8 mouse cellular contexts compared by ENCODE assay signal in the genomic region with DNA sequence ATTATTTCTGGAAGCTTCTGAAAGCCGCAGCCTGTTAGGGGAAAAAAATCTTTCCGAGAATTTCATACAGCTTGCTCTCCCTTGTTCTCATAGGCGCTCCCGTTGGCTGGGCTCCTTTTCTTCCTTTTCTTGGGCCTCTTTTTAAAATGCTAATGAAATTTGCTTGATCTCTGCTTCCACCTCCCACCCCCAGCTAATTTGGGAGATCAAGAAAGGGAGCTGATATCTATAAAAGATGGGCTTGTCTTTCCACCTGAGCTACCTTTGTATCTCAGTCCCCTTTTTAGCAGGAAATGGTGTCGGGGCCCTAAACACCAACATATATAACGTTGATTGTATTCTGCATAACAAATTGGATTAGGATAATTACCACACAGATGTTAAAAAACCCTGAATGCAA.
A peak's percentile ranks its signal among the peaks of the same experiment; 100 is the strongest.
DNase-seq lines count a peak whose midpoint lies in the region; ATAC-seq and TF ChIP-seq lines count a peak whose summit lies in the region.

No protein-coding gene starts in this region.

- peak overlapping the region; percentile 51; the same call in 1 of the 2 replicates for H3K4me2 ChIP-seq in lung, postnatal 0 days (replicated peaks; ENCODE audit: low read depth, low read length)
- H3K4me2 ChIP-seq in forebrain, embryonic 15.5 days (replicated peaks) = peak overlapping the region; percentile 36
- H3K4me2 ChIP-seq in liver, embryonic 13.5 days = peak overlapping the region; percentile 48; the same call in 1 of the 2 replicates
- peak overlapping the region; percentile 52 for H3K4me2 ChIP-seq in stomach, embryonic 16.5 days (ENCODE audit: low read depth, low read length)

- no peak for TF ChIP-seq EP300 in lung, postnatal 0 days (IDR thresholded peaks at IDR 0.05)

- no peak for TF ChIP-seq CTCF in lung, postnatal 0 days (IDR thresholded peaks at IDR 0.05)

- peak; percentile 8 for DNase-seq in lung, postnatal 0 days (ENCODE audit: low spot score)
- DNase-seq in lung, postnatal 25 days (ENCODE audit: low spot score) = no peak
- no peak for DNase-seq in liver, embryonic 13.5 days
- no peak for DNase-seq in right cerebral cortex, postnatal 25 days
- no peak for DNase-seq in Muller cell, postnatal 12 days (ENCODE audit: inconsistent ontology term)
- DNase-seq in lung, postnatal 36 days = no peak

- peak overlapping the region; percentile 26; the same call in 1 of the 2 replicates for H3K4me3 ChIP-seq in lung, postnatal 0 days (ENCODE audit: low read depth, low read length)
- H3K4me3 ChIP-seq in forebrain, embryonic 15.5 days = no peak overlapping the region
- H3K4me3 ChIP-seq in liver, embryonic 13.5 days (replicated peaks) = no peak overlapping the region
- H3K4me3 ChIP-seq in stomach, embryonic 16.5 days (replicated peaks; ENCODE audit: low read length) = peak overlapping the region; percentile 34; the same call in 1 of the 2 replicates

- H3K36me3 ChIP-seq in lung, postnatal 0 days (ENCODE audit: insufficient read depth, low read length) = no peaks in the 10 kb centered on the region
- H3K36me3 ChIP-seq in forebrain, embryonic 15.5 days = no peaks in the 10 kb centered on the region
- H3K36me3 ChIP-seq in liver, embryonic 13.5 days = no peaks in the 10 kb centered on the region
- H3K36me3 ChIP-seq in stomach, embryonic 16.5 days (ENCODE audit: control insufficient read depth, insufficient read depth, low read length) = no peaks in the 10 kb centered on the region

- H3K27me3 ChIP-seq in lung, postnatal 0 days (replicated peaks; ENCODE audit: insufficient read depth, low read length) = no peaks in the 10 kb centered on the region
- H3K27me3 ChIP-seq in forebrain, embryonic 15.5 days = no peaks in the 10 kb centered on the region
- H3K27me3 ChIP-seq in liver, embryonic 13.5 days = no peaks in the 10 kb centered on the region
- no peaks in the 10 kb centered on the region for H3K27me3 ChIP-seq in stomach, embryonic 16.5 days (ENCODE audit: control insufficient read depth, insufficient read depth, low read length)

- H3K27ac ChIP-seq in lung, postnatal 0 days (ENCODE audit: low read length) = 0 out of 2 replicates have a peak overlapping the region, but pooled peaks have one; percentile 32
- H3K27ac ChIP-seq in forebrain, embryonic 15.5 days (replicated peaks) = peak overlapping the region; percentile 90
- no peak overlapping the region for H3K27ac ChIP-seq in liver, embryonic 13.5 days
- peak overlapping the region; percentile 23; the same call in 1 of the 2 replicates for H3K27ac ChIP-seq in stomach, embryonic 16.5 days (ENCODE audit: low read length)

- no peaks in the 10 kb centered on the region for H3K4me1 ChIP-seq in lung, postnatal 0 days (ENCODE audit: insufficient read depth, low read depth, low read length)
- peaks cover 13% of the 10 kb centered on the region for H3K4me1 ChIP-seq in forebrain, embryonic 15.5 days
- no peaks in the 10 kb centered on the region for H3K4me1 ChIP-seq in liver, embryonic 13.5 days (replicated peaks)
- H3K4me1 ChIP-seq in stomach, embryonic 16.5 days (ENCODE audit: control insufficient read depth, insufficient read depth, low read length) = no peaks in the 10 kb centered on the region

- no peaks in the 10 kb centered on the region for H3K9me3 ChIP-seq in lung, postnatal 0 days (ENCODE audit: low read length)
- no peaks in the 10 kb centered on the region for H3K9me3 ChIP-seq in forebrain, embryonic 15.5 days
- no peaks in the 10 kb centered on the region for H3K9me3 ChIP-seq in liver, embryonic 13.5 days (replicated peaks)
- H3K9me3 ChIP-seq in stomach, embryonic 16.5 days (replicated peaks; ENCODE audit: control insufficient read depth, low read length) = no peaks in the 10 kb centered on the region

- ATAC-seq in lung, postnatal 0 days = no peak
- peak; percentile 33; the same call in 1 of the 2 replicates for ATAC-seq in forebrain, embryonic 15.5 days (replicated peaks)
- no peak for ATAC-seq in liver, embryonic 13.5 days (ENCODE audit: low read depth)
- ATAC-seq in stomach, embryonic 16.5 days (ENCODE audit: insufficient read depth, low FRiP score) = no peak

- WGBS in lung, postnatal 0 days = 36% methylated on average over 6 of the region's 6 CpGs
- WGBS in forebrain, embryonic 15.5 days = 23% methylated on average over 6 of the region's 6 CpGs
- 45% methylated on average over 6 of the region's 6 CpGs for WGBS in liver, embryonic 13.5 days (ENCODE audit: insufficient replicate concordance)
- WGBS in stomach, embryonic 16.5 days = 36% methylated on average over 6 of the region's 6 CpGs

- H3K9ac ChIP-seq in lung, postnatal 0 days (replicated peaks; ENCODE audit: low read depth) = no peak overlapping the region
- peak overlapping the region; percentile 8; the same call in 1 of the 2 replicates for H3K9ac ChIP-seq in forebrain, embryonic 15.5 days (replicated peaks)
- H3K9ac ChIP-seq in liver, embryonic 13.5 days = no peak overlapping the region
- no peak overlapping the region for H3K9ac ChIP-seq in stomach, embryonic 16.5 days (ENCODE audit: low read length)

Comparison
In these comparisons a context has a peak if more than half of its experiments do, and no peak if none do; other contexts are left out.
1. H3K4me3 ChIP-seq: peak in lung, postnatal 0 days (single experiment) and stomach, embryonic 16.5 days (single experiment); none in forebrain, embryonic 15.5 days (single experiment) and liver, embryonic 13.5 days (single experiment).
2. Peak in every context shown above with its lines, with median percentiles within 50 percentile points of each other: H3K4me2 ChIP-seq.